Mouse (Mus musculus) olfactory bulb, adult 2 months (tissue): ENCODE data around the gene Ccdc30.

ENCODE experiments used
- CTCF ChIP-seq: fragments of 200-500 bp; IDR thresholded peaks from 2 replicates; pipeline ENCODE4 v1.5.1; 2012; ENCODE audit warnings: low read depth, mild to moderate bottlenecking, low read length, moderate library complexity; ENCODE audit not compliant: insufficient read depth
- POLR2A ChIP-seq: fragments of 200-500 bp; IDR thresholded peaks from 2 replicates; pipeline ENCODE4 v1.6.1; 2012; ENCODE audit warnings: mild to moderate bottlenecking, low read depth, low read length, moderate library complexity; ENCODE audit not compliant: insufficient read depth

- no peak for TF ChIP-seq CTCF
- no peak for TF ChIP-seq POLR2A
Observed at GRCm38 (mm10) chr4:119275226-119275625, 140.1 kb downstream of the Ccdc30 start.
